Mouse (Mus musculus) embryonic fibroblast, embryonic 13.5 days (primary cell): ENCODE measurements at regions not wholly inside any gene's neighbourhood (a gene's known extent, or its start where the extent isn't known, plus 50 kb on each side); places are given as distances from the start of the nearest gene placed in this dataset.

Experiments used
- CTCF ChIP-seq: IDR thresholded peaks from 2 replicates; pipeline ENCODE4 v1.5.1; 2011; ENCODE audit warnings: mild to moderate bottlenecking, control low read depth, low read length, moderate library complexity, borderline replicate concordance; ENCODE audit not compliant: insufficient read depth
- POLR2A ChIP-seq: IDR thresholded peaks from 2 replicates; pipeline ENCODE4 v1.6.1; 2011; ENCODE audit warnings: low read depth, mild to moderate bottlenecking, control low read depth, low read length, moderate library complexity

DNA sequence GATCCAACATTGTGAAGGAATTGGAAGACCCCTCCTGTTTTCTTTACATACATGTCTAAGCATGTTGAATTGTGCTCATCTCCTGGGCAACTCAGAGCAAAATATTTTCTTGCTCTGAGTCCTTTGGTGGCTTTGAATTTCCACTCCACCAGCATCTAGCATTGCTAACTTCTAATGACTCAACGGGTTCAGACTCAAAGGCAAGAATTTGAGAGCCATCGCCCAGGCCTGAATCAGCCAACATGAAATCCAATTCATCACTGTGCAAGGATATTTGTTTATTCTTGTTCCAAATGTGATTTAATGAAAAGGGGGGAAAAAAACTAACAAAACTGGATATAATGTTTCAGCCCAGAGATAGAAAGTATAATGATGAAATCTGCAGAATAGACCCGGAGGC, 121.9 kb upstream of the Phactr1 start:
- TF ChIP-seq CTCF (no peak), POLR2A (no peak)
